Mouse (Mus musculus): ENCODE results near the gene Gm3336. TPM values are rescaled to one million over a fixed set of nuclear protein-coding genes. Genes with fewer than 3 reads are reported as not detected.

Gm3336 gene
- total RNA-seq, 1 experiment from 2014 or later: not detected

GRCm38 (mm10) chr8:70744806-70745205, 26.5 kb downstream of the Gm3336 start:
- no peak for ATAC-seq (replicated peaks; ENCODE audit: low read depth, poor library complexity, severe bottlenecking)

- ATAC-seq (replicated peaks; ENCODE audit: low read depth, poor library complexity, severe bottlenecking): no peak
Observed at GRCm38 (mm10) chr8:70745691-70746220, 27.4 kb downstream of the Gm3336 start.

- no peak for ATAC-seq (replicated peaks; ENCODE audit: low read depth, poor library complexity, severe bottlenecking)
Observed at GRCm38 (mm10) chr8:70746676-70747075, 28.3 kb downstream of the Gm3336 start.

DNA sequence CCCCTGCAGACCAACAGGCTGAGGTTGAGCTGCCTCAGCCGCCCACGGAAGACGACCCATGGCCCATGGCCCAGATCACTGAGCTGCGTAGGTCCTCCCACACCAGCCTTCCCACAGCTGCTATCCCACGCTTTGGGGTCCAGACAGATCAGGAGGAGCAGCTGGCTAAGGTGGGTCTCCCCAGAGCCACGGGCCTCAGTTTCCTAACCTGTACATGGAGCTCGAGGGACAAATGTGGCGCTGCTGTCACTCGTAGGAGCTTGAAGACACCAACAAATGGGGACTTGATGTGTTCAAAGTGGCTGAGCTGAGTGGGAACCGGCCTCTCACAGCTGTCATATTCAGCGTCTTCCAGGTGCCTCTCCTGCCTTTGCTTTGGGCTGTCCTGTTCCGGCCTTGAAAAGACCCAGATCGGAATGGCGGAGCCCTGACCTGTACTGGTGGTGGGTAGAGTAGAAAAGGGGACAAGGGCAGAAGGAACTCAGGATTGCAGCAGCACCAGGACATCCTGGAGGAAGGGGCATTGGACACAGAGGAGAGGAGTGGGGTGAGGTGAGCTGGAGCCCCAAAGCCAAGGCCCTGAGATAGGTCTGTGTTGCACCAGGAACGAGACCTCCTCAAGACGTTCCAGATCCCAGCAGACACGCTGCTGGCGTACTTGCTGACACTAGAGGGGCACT, 29.0 kb downstream of the Gm3336 start:
- no peak for ATAC-seq (replicated peaks; ENCODE audit: low read depth, poor library complexity, severe bottlenecking)

DNA sequence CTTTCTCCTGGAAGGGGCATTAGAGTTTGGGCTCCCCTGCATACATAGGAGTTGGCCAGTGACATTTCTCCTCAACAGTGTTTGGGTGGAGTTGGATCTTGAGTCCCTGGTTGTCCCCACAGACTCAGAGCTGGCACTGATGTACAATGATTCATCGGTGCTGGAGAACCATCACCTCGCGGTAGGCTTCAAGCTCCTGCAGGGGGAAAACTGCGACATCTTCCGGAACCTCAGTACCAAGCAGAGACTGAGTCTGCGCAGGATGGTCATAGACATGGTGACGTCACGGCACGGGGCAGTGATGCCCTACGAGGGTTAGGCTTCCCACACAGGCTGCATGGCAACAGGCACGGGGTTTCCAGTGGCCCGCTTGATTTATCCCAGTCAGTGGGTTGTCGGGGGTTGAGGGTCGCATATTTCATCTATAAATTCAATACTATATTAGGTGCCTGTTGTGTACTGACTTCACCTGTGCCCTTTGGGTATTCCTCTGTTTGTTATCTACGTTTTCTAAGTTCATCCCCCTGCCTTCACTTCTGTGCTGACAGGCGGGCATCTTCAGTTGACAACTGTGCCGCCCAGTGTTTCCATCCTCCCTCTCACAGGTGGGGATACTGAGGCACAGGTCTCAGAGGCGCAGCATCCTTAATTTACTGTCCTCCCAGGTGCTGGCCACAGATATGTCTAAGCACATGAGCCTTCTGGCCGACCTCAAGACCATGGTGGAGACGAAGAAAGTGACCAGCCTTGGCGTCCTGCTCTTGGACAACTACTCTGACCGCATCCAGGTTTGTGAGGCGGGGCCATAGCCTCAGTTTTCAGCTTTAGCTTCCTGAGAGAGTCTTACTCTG, 30.1 kb downstream of the Gm3336 start:
- no peak for ATAC-seq (replicated peaks; ENCODE audit: low read depth, poor library complexity, severe bottlenecking)

- no peak for ATAC-seq (replicated peaks; ENCODE audit: low read depth, poor library complexity, severe bottlenecking)
Observed at GRCm38 (mm10) chr8:70749097-70749674, 30.8 kb downstream of the Gm3336 start.

GRCm38 (mm10) chr8:70750128-70750680, 31.9 kb downstream of the Gm3336 start:
- no peak for ATAC-seq (replicated peaks; ENCODE audit: low read depth, poor library complexity, severe bottlenecking)

- ATAC-seq (replicated peaks; ENCODE audit: low read depth, poor library complexity, severe bottlenecking): no peak
Observed at GRCm38 (mm10) chr8:70752000-70752764, 33.8 kb downstream of the Gm3336 start.

DNA sequence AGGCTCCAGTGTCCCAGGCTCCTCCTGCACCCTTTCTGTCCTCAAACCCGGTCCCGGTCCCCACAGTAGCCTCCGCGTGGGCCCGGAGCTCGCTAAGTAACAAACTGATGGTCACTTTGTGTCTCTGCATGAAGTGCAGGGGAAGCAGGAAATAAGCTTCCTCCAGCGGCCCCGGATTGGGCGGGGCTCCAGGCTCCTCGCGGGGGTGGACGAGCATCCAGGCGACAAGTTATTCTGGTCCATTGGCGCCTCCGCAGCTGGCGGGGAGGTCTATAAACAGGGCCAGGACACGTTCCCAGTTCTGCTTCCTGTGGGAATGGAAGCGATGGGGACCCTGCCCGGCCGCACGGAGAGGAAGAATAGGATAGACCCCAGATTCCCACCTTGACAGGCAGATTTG, 34.8 kb downstream of the Gm3336 start:
- no peak for ATAC-seq (replicated peaks; ENCODE audit: low read depth, poor library complexity, severe bottlenecking)

GRCm38 (mm10) chr8:70754043-70754870, 35.9 kb downstream of the Gm3336 start, which contains the start of gene Rab3a:
TSS of gene Rab3a (plus strand) at chr8:70754679.
- peak; percentile 93 for ATAC-seq (replicated peaks; ENCODE audit: low read depth, poor library complexity, severe bottlenecking)

DNA sequence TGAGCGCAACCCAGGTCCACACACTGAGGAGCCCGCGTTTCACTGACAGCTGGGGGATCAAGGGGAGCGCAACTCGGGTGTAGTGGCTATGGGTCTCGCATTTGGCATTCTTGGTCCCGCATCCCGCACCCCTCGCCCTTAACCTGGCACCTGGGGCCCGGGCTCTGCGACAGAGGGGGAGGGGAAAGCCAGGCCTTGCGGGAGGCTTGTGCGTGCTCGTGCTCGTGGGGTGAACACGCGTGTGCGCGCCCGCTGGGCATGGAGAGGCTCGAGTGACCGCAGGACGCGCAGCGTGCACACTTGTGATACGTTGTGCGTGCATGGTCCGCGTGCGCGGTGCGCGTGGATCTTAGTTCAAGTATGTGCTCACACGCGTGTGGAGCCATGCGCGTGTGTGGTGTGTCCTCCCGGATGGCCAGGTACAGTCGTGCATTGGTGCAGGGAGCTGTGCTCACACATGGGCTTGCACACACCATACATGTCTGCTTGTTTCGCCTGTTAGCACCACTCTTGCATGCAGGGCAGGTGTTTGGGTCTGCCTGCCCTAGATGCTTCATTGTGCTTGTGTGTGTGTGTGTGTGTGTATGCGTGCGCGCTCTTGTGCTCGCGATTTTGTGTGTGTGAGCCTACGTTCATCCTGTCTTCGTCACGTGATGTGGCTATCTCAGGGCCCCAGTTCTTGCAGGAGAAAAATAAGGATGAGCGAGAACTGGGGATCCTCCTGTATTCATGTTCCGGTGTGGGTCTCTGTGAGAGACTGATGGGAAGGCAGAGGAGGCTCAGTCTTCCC, 36.7 kb downstream of the Gm3336 start:
- ATAC-seq (replicated peaks; ENCODE audit: low read depth, poor library complexity, severe bottlenecking): no peak

DNA sequence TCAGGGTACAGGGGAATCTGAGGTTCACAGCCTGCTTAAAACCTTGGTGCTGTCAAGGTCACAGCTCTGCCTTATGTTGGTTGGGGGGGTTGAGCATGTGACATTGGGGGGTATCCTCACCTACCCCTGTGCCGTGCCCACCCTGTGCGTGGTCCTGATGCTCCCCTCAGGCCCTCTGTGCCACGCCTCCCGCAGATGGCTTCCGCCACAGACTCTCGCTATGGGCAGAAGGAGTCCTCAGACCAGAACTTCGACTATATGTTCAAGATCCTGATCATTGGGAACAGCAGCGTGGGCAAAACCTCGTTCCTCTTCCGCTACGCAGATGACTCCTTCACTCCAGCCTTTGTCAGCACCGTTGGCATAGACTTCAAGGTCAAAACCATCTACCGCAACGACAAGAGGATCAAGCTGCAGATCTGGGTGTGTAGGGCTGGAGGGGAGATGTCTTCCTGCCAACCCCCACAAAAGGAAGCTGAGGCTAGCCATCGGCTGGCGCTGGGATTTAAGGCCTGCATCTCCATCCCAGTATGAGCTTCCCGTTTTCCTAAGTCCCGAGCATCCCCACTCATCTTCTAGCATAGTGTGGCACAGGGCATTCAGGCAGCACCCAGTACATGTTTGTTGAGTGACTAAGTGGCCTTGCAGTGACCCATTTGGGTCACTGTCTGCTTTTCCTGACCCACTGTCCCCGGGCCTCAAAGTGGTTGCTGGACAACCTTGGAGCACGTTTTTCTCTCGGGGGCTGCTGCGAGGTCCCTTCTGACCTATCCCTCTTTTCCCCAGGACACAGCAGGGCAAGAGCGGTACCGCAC, 37.5 kb downstream of the Gm3336 start:
- no peak for ATAC-seq (replicated peaks; ENCODE audit: low read depth, poor library complexity, severe bottlenecking)

GRCm38 (mm10) chr8:70756476-70757040, 38.2 kb downstream of the Gm3336 start:
- ATAC-seq (replicated peaks; ENCODE audit: low read depth, poor library complexity, severe bottlenecking): no peak

- no peak for ATAC-seq (replicated peaks; ENCODE audit: low read depth, poor library complexity, severe bottlenecking)
Observed at GRCm38 (mm10) chr8:70757523-70758307, 39.4 kb downstream of the Gm3336 start.

DNA sequence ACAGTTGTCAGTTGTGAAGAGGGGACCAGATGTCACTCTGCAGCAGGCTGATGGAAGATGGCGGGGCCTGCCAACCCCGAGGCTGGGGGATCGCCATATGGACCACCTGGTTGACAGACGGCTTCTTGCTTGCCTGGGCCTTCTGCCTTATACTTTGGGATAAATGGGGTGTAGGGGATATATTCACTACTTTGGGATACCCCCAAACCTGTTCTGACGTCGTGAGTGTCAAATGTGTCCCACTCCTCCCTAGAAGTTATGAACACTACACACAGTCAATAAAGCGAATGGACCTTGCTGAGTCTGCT, 39.9 kb downstream of the Gm3336 start:
- no peak for ATAC-seq (replicated peaks; ENCODE audit: low read depth, poor library complexity, severe bottlenecking)

All from common myeloid progenitor, adult 5-6 weeks (primary cell).